Mouse (Mus musculus): ENCODE measurements around the gene Tmem132c.

Tmem132c gene

DNA sequence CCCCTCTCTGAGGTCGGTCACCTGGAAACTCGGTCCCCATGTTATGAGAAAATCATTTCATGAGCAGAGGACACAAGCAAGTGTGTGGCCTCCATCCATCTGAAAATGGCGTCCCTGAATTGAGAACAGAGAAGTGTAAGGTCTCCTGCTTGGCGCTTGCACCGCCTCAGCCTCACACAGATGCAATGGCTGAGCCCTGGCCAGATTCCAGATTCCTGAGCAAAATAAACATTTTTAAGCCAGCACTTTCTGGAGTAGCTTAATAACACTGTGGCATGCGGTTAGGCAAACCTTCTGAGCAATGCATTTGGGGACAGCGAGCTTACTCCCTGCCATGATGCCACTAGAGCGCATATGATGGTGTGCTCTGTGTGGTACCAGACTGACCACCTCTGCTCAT, 48.1 kb downstream of the Tmem132c start:
- DNase-seq, result no peak

DNA sequence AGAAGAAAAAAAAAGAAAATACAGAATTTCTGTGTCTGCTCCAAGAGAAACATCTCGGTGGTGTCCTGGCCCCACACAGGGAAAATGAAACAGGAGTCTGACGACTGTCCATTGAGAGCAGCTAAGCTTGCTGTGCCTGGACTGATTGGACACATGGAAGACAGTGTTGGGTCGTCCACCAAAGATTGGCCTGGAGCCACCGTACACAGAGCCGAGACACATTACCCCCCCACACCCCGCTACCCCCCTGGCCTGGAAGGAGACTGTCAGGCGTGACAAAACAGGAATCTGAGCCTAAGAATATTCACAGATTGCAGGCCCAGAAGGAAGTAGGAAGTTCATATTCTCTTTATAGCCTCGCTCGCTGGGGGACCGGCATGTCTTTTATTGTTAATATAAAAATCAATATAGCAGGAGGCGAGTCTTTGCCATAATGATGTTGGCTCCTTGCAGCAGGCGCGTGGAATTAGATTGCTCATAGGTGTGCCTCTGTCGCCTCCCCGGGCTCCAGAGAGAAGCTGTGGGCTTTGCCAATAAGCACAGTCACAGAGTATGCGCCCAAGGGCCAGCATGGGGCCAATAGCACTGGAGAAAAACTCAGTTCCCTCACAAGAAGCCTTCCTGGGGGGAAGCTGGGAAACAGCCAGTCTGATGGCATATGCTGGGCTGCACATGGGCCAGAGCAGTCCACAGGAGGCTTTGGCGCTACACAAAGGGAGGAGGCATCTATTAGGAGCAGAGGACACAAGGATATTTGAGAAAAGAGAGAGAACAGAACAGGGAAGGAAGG, 49.0 kb downstream of the Tmem132c start:
- DNase-seq, result no peak

DNA sequence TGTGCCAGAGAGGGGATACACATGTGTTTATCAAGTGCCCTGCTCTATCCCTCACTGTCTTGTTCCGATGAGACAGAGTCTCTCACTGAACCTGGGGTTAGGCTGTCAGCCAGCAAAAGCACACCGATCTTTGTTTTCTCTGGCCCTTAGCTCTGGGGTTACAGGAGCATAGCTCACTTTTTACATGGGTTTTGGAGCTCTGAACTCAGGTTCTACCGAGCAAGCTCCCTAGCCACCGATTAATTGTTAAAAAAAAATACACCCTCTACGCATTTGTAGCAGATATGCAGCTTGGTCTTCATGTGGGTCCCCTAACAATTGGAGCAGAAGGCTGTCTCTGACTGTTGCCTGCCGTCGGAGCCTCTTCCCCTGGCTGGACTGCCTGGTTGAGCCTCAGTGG, 50.0 kb downstream of the Tmem132c start:
- DNase-seq, result no peak

DNA sequence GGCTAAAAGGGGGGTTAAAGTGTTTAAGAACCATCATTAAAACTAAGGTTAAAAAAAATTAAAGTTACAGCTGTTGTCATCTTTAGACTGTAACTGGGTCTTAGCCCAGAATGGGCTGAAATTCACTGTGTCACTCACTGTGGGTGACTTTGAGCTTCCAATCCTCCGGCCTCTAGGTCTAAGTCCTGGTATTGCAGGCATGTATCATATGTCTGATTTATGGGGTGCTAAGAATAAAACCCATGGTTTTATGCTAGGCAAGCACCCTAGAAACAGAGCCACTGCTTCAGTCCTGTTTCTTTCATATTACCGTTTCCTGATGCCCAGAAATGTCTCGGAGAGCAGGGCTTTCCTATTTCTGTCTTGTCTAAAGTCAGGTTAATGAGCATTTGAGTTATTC, 52.1 kb downstream of the Tmem132c start:
- no peak for DNase-seq

DNA sequence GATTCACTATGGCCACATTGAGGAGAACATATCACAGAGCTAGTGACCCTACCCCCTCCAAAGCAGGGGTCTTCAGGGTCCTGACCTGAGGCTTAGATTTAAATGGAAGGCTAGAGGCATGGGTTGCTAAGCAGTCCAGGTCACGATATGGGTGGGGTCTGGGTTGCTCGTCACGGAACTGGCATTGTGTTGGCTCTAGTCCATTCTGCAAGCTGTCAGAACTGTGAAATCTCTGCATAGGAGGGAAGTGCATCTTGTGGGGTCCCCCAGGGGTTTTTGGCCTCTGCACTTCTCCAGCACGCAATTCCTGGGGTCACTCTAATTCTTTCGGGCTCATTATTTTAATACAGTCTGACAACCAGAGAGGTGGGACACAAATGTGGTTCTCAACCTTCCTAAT, 55.9 kb downstream of the Tmem132c start:
- no peak for DNase-seq

DNA sequence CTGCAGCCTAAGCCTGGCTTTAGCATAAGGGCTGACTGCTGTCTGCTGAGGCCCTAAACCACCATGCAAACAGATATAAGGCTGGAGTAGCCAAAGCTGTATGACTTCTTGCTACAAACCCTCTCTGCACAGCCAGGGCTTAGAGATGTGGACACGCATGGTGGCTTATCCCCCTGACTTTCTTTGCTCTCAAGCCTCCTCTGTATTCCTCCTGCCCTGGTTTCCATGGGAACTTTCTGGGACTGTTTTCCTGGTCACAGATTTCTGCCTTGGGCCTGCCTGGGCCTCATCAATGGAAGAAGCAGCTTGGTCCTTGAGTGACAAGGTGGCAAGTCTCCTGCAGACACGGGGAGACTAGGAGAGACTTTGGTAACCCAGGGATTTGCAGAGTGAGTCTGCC, 56.5 kb downstream of the Tmem132c start:
- DNase-seq, result no peak

DNA sequence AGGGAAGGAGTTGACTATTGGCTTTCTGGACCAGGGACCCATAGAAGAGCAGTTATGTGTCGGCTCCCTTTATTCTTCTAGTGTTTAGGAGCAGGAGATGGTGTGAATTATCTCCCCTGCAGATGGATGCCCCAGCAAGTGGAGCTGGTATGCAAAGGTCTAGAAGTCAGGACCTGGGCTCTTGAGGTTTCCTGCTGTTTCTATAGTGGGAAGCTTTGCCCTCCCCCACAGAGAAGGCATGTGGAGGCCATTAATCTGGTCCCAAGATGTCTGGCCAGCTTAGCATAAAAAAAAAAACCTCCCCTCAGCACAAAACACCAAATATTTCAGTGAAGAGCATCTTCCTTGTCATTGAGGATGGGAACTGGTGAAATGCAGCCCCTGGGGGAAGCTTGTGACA, 57.4 kb downstream of the Tmem132c start:
- DNase-seq, result no peak

DNA sequence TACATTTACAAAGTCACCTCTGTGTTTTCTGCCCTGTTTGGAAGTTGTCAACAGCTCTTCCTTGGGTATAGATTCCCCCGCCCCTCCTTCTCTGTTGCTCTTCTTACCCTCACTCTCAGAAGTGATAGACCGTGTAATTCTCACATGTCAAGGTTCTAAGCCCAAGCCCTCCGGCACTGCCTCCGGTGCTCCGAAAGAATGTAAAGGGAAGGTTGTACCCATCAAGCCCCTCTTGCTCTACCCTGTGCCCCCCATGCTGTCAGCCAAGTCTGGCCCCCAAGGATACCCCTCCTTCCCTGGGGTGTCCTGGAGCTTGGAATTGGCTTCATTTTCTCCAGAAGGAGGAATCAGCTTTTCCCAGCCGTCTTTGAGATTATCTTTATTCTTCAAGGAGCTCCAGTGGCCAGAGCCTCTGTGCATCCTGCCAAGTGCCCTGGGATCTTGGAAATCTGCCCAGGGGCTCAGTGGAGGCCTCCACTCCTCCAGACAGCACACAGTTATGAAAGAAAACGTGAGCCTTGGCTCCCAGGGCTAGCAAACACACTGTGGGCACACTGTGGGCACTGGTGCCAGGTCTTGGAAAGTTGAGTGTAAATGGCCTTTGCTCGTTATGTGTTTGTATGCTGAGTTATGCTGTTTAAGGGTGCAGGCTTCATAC, 59.1 kb downstream of the Tmem132c start:
- no peak for DNase-seq

DNA sequence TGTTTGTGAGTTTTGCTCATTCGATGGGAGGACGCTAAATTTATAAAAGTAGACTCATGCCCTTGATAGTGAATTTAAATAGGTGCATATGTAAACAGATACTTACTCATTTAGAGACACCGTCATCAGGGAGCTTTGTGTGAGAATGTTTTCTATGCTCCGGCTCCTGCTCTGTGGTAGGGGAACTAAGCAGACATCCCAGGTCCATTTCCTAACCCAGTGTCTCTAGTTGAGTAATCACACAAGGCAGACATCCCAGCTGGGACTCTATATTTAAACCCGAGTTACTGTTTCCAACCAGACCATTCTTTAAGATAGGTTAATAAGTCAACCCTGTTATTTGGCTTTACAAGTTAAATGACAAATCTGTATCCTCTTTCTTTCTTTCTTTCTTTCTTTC, 63.7 kb downstream of the Tmem132c start:
- no peak for DNase-seq

DNA sequence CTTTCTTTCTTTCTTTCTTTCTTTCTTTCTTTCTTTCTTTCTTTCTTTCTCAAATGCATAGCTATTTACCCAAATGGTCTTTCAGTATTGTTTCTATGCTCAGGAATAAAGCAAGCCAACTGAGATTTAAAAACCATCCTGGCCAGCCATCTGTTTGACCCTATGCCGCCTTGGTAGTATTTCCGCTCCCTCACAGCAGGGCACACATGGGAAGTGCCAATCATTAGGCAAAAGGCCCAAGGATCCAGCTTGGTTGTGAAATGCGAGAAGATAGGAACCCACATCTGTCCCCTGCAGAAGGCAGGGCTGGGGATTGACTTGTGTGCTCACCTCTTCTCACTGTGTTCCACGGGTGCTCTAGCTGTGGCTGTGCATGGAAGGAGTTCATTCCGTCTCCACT, 64.1 kb downstream of the Tmem132c start:
- DNase-seq, result no peak

DNA sequence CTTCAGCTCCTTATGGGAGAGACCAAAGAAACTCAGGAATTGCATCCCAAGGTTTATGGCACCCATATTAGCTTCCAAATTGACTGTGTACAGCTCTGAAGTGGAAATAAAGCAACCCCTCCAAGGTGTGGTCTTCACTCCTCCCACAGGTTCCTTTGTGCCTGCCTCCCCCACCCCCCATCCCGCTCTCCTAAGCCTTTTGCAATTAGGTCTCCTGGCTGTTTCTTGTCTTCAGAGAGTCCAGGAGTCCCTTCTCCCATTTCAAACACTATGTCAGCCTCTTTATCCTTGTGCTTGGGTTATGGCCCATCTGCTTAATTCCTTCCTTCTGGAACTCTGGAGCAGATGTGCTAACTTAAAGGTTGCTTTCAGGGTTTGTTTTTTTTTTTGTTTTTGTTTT, 65.1 kb downstream of the Tmem132c start:
- DNase-seq, result no peak

DNA sequence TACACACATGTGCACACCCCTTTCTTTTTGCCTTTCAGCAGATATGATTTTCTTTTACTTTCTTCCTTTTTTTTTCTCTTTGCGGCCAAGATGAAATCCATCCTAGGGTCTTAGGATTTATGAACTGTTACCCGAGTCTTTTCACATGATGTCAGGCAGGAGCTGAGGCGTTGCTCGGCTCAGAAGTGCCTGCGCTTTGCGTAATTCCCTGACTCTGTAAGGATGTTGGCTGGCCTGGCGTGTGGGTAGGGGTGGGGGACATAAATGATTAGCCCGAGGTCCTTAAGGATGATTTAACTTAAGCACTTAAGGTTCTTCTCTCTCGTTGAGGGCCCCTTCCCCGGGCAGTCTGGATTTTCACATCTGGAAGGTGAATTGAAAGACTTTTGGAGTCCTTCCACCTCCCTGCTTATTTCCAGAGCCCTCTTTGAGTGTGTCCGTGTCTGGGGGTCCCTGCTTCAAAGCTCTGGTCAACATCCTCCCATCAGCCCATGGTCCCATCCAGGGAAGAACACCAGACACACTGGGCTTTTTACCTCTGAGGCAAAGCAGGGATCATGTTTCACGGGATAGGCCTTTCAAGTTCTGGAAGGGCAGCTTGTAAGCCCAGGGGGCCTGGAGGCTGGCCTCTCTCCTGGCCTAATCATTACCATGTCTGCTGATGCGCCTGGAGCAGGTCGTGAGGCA, 68.9 kb downstream of the Tmem132c start:
- no peak for DNase-seq

DNA sequence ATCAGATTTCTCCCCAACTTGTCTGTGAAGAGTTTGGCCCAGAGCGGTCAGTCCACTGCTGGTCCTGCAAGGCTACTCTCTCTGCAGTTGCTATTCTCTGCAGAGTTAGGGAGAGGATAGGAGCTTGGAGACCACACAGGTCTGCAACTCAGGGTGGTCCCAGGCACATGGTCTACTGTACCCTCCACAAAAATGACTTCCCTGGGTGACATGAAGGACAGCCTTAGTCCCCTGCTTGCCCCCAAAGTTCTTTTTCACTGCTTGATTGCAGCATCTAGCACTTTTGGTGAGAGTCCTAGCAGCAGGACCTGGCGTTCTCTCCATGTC, 69.4 kb downstream of the Tmem132c start:
- DNase-seq, result no peak

DNA sequence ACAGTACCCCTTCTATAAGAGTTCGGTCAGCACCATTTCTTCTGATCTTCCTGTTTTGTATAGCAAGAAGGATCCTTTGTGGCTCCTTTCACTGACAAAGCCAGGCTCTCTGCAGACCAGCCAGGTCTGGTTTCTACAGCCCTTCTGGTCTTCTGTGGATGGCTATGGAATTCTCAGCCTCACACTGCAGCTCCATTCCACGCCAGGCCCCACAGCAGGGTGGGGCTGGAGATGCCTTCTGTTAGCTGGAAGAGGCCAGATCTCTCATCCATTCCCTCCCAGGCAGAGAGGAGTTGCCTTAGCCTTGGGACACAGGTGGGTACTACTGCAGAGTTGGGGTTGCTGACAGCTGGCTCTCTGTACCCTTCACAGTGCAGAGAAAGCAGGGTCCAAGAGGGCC, 72.0 kb downstream of the Tmem132c start:
- DNase-seq, result no peak

DNA sequence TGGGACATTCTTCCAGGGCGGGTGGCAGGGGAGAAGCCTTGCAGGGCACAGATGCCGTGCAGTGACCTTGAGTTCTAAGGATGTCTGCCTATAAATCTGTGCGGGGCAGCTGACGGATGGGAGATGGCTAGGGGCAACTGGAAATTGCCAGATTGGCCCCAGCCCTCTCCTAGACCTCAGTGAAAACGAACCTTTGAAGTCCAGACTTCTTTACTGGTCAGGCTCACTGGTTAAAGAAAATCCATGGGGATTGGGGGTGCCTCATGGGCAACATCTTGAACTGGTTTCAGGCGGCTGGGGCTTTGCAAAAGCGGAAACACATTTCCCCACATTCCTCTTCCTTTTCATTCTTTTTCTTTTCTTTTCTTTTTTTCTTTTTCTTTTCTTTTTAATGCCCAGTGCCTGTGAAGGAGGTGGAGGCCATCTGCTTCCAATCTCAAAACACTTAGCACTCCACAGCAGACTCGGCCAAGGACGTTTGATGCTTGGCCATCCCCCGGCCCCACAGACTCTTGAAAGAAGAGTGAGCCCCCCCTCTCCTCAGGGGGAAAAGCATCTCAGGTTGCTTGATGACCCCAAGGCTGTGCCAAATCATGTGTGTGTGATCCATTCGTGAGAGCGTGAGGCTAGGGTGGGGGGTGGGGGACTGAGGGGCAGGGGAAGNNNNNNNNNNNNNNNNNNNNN, 77.6 kb downstream of the Tmem132c start:
- no peak for DNase-seq

DNA sequence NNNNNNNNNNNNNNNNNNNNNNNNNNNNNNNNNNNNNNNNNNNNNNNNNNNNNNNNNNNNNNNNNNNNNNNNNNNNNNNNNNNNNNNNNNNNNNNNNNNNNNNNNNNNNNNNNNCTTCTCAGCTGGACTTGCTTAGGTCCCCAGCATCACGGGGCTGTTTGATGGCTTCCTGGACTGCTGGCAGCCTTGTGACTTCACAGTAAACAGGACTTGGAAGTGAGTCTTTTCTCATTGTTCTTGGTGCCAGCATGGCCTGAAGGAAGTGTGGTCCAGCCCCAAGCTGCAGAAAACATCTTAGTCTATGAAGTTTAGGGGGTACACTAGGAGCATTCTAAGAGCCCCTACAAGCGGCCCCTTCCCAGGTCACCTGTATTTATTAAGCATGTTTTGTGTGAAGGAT, 83.0 kb downstream of the Tmem132c start:
- no peak for DNase-seq

DNA sequence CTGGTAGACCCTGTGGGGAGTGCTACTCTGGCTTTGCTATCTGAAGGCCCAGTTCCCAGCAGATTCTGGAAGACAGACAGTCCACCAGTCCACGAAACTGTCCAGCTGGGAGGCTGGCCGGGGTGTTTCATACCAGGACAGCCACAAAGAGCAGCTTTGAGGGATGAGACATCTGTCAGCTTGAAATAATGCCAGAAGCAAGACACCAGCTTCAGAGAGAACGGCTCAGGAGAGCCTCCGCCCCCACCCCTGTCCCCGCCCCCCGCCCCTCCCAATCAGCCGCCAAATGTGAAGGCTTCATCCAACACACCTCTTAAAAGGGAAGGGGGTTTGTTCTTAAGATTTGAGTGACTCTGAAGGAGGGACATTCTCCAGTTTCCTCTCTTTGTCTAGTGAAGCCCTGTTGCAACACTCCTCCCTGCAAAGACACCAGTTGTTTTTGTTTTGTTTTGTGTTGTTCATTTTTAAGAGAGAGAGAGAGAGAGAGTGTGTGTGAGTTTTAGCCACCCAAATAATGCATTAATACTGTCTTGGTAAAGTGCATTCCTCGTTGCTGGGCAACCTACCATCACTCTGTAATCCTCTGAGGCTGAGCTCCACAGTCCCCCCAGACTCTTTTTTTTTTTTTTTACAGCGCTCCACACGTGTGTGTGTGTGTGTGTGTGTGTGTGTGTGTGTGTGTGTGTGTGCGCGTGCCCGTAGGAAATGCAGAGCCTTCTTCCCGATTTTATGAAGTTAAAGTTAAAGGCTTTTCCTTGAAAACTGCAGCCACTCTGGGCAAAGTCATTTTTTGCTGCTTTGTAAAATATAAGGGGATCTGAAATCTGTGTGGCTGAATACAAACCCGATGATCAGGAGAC, 94.7 kb downstream of the Tmem132c start:
- no peak for DNase-seq

DNA sequence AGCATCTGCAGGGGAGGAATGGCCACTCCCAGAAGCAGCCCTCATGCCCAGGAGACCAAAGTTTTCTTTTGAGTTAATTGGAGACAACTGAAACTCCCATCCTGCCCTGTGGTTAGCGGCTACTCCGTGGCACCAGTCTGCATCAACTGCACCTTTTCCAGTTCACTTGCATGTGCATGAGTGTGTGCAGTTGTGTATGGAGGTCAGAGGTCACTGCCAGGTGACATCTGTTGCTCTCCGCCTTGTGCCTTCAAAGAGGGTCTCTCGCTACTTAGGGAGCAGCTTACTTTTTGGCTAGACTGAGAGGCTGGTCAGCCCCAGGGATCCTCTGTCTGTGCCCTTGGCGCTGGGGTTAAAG, 95.3 kb downstream of the Tmem132c start:
- DNase-seq, result no peak

DNA sequence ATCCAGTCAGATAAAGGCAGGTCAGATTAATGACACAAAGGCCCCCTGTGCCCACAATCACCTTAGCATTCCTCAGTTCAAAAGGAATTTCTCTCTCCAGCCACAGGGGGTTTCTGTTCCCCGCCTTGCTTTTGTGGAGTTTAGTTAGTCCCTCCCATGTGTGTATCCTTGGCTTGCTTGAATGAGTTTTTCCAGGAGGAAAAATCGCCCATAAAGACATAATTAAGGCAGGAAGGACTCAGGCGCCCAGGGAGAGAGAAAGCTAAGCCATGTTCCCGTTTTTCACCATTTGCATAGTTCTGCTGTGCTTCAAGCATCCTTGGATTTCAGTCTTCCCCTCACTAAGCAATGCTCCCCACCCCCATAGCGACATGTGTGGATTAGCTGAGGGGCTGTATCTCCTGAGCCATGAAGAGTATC, 97.4 kb downstream of the Tmem132c start:
- DNase-seq, result no peak

DNA sequence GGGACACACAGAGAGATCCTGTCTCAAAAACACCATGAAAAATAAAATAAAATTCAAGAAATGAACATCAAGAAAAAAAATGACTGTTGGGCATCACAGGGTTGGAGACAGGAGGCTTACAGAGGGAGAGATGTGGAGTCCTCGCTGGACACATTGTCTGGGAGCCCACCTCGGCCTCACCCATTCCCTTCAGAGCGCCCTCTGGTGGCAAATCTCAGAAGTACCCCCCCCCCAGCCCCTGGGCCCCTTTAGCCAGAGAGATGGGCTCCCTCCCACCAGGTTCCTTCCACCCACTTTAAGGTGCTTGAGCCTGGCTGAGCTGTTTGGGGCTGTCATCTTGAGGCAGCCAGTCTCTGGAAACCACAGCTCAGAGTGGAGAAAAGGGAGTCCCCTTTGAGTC, 99.5 kb downstream of the Tmem132c start:
- no peak for DNase-seq

DNA sequence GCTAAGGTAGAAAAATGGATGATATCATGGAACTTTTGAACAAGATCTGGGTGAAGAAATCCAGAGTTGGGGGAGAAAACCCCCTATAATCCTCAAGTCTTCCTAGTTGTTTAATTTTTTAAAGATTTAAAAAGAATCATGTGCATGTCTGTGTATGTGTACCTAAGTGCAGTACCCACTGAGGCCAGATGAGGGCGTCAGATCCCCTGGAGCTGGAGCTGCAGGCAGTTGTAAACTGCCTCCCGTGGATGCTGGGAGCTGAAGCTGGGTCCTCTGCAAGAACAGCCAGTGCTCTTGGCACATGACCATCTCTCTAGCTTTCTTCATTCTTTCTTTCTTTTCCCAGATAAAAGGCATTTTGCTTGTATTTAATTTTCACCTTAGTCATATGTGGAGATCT, 103.1 kb downstream of the Tmem132c start:
- DNase-seq, result no peak

DNA sequence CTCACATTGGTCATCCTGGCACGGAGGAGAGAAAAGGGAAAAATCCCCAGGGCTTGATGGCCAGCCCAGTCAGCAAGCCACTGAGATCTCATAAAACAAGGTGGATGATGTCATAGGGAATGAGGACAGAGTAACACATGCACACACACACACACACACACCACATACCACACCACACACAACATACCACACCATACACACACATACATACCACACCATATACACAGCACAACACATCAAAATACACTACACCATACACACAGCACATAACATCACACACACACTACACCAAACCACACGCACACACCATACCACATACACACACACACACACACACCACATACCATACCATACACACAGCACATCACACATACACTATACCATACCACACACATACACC, 104.8 kb downstream of the Tmem132c start:
- no peak for DNase-seq
